Mouse (Mus musculus): ENCODE data around the gene Ktn1.

Gene Ktn1

DNA sequence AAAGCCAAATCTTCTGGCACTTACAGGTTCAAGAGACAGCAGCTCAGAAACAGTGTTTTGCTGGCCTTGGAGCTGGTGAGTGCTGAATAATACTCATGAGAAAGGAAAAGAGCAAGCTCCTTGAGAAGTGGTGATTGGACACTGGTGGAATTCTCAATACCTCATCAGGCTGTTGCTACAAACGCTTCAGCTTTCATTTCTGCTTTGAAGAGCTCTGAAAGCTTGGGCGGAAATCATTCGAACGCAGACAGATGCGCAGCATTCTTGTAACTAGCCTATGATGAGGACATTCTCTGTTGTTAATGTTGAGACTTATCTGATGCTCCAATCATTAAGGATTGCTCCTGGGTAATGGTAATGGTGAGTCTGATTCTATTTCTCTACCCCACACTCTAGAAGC lies at the start of gene Ktn1:
Gene Ktn1 (plus strand): TSS at position 231 of the 400 bp plus-strand sequence.
- DNase-seq = no peak

DNA sequence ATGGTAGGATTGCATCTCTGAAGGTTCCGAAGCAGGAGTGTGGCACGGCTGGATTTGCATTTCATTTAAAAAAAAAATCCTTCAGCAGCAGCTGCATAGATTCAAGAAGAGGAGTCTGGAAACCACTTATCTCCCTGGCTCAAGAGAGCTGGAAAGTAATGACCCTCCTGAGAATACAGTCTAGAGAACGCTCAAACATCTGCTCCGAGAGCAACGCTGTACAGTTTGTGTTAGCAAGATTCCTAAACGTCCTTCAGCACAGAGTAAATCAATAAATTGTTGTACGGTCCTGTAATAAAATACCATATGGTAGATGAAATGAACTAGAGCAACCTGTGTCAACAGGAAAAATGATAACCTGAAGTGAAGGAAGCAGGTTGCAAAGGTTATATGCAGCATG lies 35.0 kb upstream of the Ktn1 start:
- DNase-seq = no peak

DNA sequence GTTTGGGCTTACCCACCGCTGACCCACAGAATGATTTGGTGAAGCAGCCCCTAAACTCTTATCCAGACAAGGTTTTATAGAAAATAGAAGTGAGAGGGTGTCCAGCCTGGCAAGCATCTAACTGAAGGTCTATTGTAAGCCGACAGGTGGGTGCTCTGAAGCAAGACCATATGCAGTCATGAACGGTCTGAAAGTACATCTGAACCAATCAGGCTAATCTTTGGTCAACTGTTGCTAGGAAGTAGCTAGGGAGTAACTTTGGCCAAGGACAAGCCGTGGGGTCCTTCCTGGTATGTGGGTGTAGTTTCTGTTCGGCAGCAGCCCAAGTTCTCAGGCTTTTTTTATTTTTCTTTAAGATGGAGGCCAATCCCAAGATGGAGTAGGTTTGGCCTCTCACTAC lies 29.4 kb upstream of the Ktn1 start:
- no peak for DNase-seq

DNA sequence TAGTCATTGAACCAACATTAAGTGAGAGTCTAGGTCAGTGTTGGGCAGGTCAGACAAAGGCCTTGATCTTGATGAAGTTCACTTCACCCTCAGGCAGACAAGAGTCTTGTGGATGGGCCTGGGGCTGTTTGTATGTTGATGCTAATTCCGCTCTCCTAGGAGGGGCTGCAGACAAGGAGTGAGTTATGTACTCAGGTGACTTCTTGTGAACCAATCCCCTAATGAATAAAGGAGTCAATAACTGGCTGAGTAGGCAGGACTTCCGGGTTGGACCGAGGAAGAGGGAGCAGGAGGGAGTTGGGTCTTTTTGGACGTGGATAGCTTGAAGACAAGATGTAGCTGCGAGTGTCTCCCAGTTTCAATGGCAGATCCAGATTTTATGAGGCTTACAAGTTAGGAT lies 26.3 kb upstream of the Ktn1 start:
- no peak for DNase-seq

DNA sequence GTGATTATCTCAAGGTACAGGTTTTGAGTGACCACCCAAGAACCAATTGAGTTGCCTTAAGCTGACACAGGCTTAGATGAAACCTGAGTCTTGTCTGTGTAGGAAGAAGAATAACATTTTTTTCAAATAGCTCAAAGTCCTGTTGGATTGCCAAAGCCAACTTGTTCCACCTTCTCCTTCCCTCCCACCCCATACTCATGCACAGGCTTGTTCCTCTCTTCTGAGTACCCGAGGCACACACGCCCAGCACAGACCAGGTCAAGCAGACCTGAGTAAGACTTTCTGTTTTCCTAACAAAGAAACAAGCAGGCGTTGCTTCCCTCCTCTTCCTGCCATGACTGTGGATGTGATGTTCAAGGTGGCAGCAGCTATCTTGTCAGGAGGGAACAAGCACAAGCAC lies 23.4 kb upstream of the Ktn1 start:
- DNase-seq = no peak

DNA sequence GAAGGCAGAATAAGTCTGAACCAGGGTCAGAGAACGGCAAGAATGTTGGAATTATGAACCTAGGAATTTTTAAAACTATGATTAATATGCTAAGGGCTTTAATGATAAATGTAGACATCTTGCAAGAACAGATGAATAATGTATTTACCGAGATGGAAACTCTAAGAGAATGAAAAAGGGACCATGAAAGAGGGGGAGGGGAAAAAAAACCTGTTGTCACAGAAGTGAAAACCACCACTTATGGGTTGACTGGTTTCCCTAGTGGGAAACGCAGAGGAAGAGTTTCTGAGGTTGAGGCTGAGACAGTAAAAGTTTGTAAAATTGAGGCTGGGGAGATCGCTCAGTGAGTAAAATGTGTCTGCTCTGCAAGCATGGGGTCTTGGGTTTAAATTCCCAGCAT lies 22.1 kb upstream of the Ktn1 start:
- DNase-seq = no peak

DNA sequence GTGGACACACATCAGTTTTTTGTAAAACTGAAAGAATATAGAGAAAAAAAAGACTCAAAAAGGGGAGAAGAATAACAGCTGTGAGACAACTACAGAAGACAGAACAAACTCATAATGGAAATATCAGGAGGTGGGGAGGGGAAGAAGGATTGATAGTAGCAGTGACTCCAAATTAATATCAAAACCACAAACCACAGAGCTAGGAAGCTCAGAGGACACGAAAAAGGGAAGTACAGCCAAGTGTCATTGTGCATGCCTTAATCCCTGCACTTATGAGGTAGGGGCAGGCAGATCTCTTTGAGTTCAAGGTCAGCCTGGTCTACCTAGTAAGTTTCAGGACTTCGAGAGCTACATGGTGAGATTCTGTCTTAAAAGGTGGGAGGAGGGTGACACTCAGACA lies 21.4 kb upstream of the Ktn1 start:
- no peak for DNase-seq

DNA sequence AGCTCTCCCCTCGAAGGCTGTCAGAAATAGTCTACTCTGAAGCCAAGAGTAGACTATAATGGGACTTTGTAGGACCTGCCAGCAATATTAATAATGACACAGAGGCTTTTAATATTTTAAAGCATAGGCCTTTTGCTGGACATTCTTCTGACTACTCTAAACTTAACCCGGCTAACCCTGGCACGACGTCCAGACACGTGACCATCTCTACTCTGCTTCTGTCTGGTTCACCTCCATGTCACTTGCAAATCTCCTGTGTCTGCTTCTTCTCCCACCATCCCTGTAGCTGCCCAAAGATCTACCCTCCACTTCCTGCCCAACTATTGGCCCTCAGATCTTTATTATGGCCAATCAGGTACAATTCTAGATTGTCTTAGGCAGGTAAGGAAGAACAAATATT lies 20.9 kb upstream of the Ktn1 start:
- DNase-seq = no peak

DNA sequence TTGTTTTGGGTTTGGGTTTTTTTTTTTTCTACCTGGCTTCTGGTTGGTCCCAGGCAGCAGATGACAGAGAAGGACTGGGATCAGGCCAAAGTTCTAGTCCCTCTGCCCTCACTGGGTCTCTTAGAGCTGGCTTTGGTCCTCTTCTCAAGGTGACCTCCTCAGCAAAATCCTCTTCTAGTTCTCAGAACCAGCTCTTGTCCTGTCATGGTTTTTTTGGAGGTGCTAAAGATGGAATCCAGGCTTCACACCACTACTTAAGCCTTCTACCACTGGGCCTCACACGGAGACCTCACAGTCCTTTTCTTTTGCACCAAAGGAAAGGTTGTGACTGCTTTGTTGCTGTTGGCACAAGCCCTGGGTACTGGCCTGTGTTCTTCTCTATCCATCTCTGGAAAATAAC lies 15.8 kb upstream of the Ktn1 start:
- no peak for DNase-seq

DNA sequence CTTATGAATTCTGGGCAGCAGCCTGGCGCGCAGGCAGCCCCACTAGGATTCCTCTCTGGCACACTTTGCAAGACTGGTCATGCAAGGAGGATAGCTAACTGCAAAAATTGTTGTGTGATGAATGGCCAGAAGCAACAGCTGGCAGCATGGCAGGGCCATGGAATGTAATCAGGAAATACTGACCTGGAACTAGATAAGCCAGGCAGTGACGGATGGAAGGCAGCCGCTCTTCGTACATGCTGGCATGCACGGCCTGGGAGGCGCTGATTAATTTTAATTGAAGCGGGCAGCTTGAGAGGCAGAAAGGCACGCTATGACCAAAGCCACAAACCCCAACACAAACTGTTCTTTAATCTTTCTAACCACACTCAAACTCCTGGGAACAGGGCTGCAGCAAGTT lies 13.8 kb upstream of the Ktn1 start:
- DNase-seq = no peak

DNA sequence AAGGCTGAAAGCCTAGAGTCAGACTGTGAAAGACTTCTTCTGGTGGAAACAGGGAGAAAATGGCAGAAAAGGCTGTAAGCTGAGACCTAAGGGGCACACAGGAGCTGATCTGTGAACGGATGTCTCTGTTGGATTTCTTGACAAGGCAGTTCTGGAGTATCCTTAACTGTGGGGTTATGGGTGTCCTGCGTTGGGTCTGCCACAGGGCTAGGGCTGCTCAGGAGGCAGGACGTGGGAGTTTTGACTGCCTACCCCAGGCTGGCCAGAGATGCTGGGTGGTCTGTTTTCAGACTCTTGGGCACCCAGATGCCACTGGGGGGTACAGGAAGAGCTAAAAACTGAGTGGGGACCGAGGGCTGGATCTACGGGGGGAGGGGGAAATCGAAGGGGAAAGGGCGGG lies 13.4 kb upstream of the Ktn1 start:
- DNase-seq = no peak

DNA sequence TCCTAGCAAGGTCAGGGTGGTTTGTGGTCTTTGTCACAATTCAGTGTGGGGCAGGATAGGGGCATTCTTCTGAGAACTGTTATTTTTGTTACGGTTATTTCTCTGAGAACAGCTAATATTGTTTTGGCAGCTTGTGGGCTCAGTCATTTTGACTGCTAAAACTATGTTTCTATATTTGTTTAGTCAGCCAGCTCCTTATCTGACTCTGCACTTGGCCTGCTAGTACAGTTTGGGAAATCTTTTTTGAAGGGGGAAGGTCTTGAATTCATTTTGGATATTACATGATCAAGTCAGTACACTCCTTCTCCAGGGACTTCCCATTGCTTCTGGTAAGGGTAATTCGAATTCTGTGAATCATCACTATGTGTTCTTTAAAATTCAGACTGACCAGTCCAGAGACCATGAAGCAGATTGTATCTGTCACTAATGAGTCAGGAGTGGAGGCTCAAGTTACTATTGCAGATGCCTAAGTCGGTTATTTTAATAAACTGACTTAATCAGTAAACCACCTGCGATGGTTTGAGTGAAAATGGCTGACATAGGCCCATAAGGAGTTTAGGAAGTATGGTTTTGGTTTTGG lies 9.8 kb upstream of the Ktn1 start:
- DNase-seq = no peak

DNA sequence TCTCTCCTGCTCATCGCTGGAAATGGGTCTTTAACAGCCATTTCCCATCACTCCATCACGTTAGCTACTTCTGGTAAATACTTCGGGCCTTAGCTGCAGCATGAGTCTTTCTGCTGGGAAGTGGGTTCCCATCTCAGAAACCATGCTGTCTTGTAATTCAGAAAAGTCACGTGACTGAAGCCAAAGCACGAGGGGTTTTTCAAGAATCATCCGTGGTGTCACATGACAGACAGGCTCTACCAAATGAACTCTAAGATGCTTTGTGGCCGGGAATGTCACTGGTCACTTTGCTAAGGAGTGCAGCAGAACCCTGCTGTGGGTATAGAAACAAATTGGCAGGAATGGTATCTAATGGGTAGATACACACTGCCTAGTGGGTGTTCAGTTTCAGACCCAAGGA lies 2.6 kb upstream of the Ktn1 start:
- DNase-seq = no peak

DNA sequence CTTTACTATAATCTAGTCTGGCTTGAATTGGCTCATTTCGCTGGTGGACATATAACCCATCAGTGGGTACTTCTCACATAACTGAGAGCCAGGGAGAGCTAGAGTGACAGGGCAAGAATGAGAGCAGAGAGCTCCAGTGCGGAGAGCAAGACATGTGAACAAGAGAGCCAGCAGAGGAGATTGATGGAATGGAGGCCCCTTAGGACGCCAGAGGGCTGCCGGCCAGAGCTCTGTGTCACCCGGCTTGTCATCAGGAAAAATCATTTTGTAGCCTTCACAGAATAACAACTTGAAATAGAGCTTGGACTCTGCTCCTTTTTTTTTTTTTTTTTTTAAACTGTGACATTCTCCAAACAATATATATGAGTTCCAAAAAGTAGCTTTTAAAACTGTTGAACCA lies 2.0 kb upstream of the Ktn1 start:
- no peak for DNase-seq

DNA sequence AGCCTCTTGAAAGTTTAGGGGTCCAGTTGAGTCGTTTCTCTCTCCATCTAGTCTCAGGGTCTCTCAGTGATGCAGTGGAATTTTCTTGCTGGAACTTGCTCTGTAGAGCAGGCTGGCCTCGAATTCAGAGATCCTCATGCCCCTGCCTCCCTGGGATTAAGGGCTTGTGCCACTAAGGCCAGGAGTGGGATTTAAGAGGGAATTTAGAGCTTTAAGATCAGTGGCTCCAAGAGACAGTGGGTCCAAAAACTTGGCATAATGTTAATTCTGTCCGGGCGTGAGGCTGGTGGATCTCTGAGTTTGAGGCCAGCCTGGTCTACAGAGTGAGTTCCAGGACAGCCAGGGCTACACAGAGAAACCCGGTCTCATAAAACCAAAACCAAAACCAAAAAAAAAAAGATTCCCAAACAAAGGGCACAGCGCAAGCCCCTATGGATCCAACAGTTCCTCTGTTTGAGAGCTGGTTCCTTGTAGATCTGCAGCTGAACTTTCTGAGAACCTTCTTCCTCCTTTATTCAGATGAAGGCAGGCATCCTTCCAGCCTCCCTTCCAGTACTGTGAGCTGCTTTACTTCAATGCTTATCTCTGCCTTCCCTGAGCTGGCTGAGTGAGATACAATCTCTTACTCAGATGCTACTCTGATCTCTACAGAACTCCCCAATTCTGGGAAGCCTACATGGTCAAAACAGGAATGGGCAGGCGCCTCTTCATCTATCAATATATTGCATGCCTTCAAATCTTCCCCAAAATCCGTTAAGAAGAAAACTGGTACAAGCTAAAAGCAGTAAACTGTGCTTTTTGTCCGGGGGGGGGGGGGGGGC lies 1.3 kb upstream of the Ktn1 start:
- DNase-seq = no peak

DNA sequence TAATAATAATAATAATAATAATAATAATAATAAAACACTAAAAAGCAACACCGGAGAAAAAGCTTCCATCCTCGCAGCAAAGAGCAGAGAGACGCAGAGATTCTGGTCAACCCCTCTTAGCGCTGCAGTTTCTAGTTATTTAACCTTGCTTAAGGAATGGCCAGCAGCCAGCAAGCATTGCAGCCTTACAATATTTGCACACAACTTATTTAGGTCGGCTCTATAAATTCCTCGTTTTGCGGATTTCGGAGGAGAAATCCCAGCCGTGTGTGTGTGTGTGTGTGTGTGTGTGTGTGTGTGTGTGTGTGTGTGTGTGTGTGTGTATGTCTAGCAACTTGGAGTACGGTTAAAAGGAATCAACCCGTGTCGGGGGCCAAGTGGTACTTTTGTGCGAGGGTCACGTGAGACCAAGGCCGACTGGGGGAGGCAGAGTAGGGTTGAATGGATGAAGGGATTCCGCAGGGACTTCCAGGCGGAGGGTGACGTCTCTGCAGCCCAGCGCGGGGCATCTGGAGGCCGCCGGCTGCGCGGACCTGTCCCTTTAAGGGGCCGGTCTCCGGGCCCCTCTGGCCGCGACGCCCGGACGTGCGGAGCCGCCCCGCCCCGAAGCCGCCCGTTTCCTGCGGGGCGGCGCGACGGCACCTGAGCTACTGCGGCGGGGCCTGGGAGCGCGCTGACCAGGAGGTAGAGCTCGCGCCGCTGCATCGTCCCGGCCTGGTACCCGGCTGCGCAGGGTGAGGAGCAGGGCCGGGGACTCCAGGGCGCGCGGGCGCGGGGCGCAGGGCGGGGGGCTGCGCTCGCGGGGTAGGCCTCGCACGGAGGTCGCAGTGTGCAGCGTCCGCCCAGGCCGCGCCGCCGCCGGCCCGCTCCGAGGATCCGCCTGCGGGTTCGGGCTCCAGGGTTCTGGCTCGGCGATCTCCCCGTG lies 720 bp downstream of the Ktn1 start:
- DNase-seq = peak; percentile 57

DNA sequence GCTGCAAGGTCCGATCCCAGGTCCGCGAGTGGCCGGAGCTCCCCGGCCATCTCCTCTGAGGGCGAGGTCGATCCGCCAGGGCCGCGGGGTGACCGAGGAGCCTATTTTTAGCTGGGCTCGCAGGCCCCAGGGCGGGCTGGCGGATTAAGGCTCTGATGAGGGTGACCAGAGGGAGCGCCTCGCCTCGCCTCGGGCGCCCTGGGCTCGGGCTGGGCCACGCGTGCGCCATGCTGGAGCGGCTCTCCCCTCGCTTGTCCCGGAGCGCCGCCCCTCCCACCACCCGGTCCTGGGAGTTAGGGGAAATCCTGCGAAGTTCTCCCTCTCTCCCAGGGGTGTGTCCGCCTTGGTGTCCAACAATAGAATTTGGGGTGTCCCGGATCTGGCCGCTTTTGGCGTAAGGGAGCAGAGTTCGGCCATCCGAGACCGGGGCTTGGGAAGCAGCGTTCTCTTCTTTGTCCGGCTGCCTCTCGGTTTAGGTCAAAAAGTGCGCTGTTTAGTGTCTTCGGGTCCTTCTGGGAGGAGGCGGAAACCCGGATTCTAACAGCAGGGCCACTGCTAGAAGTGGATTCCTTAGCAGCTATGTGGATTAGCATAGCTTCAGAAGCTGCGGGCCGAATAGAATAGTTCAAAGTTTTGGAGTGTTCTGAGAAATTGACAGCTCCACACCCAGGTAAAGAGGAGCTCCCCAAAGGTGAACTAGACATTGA lies 1.5 kb downstream of the Ktn1 start:
- DNase-seq = peak; percentile 44

DNA sequence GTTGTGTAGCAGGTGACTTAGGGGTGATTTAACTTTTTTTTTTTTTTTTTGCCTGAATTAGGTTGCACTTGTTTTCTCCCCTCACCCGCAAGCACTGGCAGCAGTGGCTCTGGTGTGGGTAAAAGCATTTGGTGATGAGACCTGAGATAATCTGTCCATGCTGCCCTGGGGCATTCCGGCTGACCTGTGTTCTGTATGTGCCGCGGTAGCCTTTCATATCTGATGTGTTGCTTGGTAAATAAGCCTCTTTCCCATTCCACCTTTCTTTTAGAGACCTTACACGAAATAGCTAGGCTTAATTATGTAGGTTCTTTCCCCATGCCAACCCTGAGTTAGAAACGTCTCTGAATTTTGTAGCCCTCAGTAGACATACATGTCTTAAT lies 2.1 kb downstream of the Ktn1 start:
- DNase-seq = no peak

DNA sequence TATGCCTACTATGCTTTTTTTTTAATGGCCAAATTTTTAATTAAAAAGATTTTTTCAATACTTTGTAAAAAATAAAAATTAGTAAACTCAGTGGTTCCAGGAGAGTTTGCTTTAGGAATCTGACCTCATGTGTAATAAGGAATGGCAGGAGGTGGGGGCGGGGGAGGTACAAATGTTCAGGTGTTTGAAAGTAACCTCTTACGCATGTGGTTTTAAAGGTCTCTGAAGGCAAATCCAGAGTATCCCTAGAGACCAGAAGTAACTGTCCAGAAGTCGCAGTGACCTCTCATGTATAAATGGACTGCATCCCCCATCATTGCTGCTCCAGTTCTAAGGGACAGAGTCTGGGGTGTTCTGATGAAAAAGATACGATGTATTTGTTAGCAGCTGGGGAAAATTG lies 3.0 kb downstream of the Ktn1 start:
- no peak for DNase-seq

DNA sequence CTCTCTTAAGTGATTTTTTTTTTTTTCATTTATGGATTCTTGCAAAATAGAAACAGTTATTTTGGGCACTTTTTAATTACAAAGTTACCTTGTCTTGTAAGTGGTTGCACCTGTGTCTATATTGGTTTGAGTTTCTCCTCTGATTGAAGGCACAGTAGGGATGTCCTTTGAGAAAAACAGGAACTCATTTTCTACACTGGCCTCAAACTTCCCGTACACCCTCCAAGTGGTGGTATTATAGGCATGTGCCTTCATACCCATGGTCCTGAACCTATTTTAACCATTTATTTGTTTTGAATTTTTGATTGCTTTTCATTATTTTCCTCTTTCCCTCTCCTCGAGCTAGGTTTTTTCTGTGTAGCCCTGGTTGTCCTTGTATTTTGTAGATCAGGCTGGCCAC lies 7.2 kb downstream of the Ktn1 start:
- no peak for DNase-seq

DNA sequence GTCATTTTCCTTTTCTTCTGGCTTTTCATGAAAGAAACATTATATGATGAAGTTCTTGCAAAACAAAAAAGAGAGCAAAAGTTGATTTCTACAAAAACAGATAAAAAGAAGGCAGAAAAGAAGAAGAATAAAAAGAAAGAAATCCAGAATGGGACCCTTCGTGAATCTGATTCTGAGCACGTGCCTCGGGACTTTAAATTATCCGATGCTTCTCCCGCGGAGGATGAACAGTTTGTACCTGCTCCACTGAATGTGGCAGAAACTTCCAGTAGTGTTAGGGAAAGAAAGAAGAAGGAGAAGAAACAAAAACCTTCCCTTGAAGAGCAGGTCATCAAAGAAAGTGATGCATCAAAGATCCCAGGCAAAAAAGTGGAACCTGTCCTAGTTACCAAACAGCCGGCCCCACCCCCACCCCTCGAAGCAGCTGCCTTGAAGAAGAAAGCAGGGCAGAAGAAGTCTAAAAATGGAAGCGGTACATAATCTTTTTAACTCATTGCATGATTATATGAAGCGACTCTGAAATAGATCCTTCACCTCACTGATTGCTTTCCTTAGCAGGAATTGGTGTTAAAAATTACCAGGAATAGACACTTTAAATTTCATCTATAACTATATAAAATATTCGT lies 15.7 kb downstream of the Ktn1 start:
- DNase-seq = no peak

DNA sequence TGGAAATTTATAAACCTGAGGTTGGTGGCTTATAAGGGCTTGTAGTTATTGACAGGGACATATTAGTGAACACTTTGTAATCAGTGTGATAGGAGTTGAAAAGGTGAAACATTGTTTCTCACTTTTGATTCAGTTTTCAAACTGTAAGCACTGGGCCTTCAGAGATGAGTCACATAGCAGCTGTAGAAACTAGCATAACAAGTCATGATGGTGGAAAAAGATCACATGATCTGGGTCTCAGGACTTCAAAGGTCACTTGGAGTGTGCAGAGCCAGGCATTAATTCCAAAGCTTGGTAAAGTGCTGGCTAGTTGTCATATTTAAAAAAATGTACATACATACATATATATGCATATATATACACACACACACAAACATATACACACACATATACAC lies 16.2 kb downstream of the Ktn1 start:
- DNase-seq = no peak
